Mouse (Mus musculus): Measurements from ENCODE around the gene Gm10334.
"Not testable (repeated sequence)": the region's sequence is repeated elsewhere in the genome, so short reads cannot be mapped to it uniquely, and the experiment has no call there.

The Gm10334 gene

GRCm38 (mm10) chr6:41446045-41446444, at the start of gene Gm10334:
Gene Gm10334 (minus strand): TSS chr6:41446145.
- not testable (repeated sequence) for DNase-seq (ENCODE audit: low spot score in 2 of 2)

GRCm38 (mm10) chr6:41458632-41459031, 12.7 kb upstream of the Gm10334 start, which contains the start of gene Prss1:
Gene Prss1 (plus strand): TSS chr6:41458932.
- not testable (repeated sequence) for DNase-seq (ENCODE audit: low spot score in 2 of 2)

- DNase-seq (ENCODE audit: low spot score in 2 of 2): not testable (repeated sequence)
Observed at GRCm38 (mm10) chr6:41442261-41442660, 3.7 kb downstream of the Gm10334 start.

Measured in right cerebral cortex, postnatal 36 days (tissue).